Mouse (Mus musculus) ES-E14 (cell line): ENCODE data around the gene Srpk2. TPM values are rescaled to one million over a fixed set of nuclear protein-coding genes. Genes with fewer than 3 reads are reported as not detected.

Experiments used
- DNase-seq: peaks from one replicate; pipeline ENCODE4 v3.0.0-alpha.2; 2013; ENCODE audit warnings: low read depth, low spot score
- H3K27ac ChIP-seq: 2 replicates; pipeline ENCODE4 v1.5.1; 2012; ENCODE audit warnings: low read depth, mild to moderate bottlenecking, low read length, moderate library complexity, mixed read lengths; ENCODE audit not compliant: poor library complexity, insufficient read depth, severe bottlenecking
- H3K36me3 ChIP-seq: 2 replicates; pipeline ENCODE4 v1.6.1; 2012; ENCODE audit warnings: mild to moderate bottlenecking, low read length, moderate library complexity, mixed read lengths; ENCODE audit not compliant: control insufficient read depth, poor library complexity, insufficient read depth, severe bottlenecking
- H3K4me1 ChIP-seq, 2 experiments: fragments of 150-350 bp in 1 of 2; sonication (generic) in 1 of 2; 2 replicates each; pipeline ENCODE4 v1.6.1; 2012; ENCODE audit warnings: low read length in 2 of 2, mild to moderate bottlenecking in 1 of 2, mixed read lengths in 1 of 2; ENCODE audit not compliant: control insufficient read depth in 2 of 2, insufficient read depth in 2 of 2, poor library complexity in 1 of 2
- H3K4me3 ChIP-seq, 2 experiments: fragments of 150-350 bp in 1 of 2; sonication (generic) in 1 of 2; 2 replicates each; pipeline ENCODE4 v1.5.1; 2012; ENCODE audit warnings: low read length in 2 of 2, low read depth in 1 of 2, mild to moderate bottlenecking in 1 of 2, mixed read lengths in 1 of 2; ENCODE audit not compliant: insufficient read depth in 1 of 2, poor library complexity in 1 of 2, severe bottlenecking in 1 of 2
- H3K9ac ChIP-seq: 2 replicates; pipeline ENCODE4 v1.6.1; 2012; ENCODE audit warnings: low read depth, mild to moderate bottlenecking, low read length, mixed read lengths; ENCODE audit not compliant: poor library complexity, insufficient read depth, severe bottlenecking
- H3K9me3 ChIP-seq: fragments of 150-350 bp; sonication (generic); 2 replicates; pipeline ENCODE4 v1.6.1; 2012; ENCODE audit warnings: low read depth, mild to moderate bottlenecking, low read length; ENCODE audit not compliant: control insufficient read depth, insufficient read depth
- CHD2 ChIP-seq: IDR thresholded peaks from 2 replicates; pipeline ENCODE4 v1.6.1; 2014; ENCODE audit warnings: mild to moderate bottlenecking, low read depth, low read length, inconsistent platforms
- HCFC1 ChIP-seq: IDR thresholded peaks from 2 replicates; pipeline ENCODE4 v1.6.1; 2012; ENCODE audit warnings: low read length, inconsistent platforms, borderline replicate concordance; ENCODE audit not compliant: insufficient read depth
- MAFK ChIP-seq: IDR thresholded peaks from 2 replicates; pipeline ENCODE4 v1.6.1; 2014; ENCODE audit warnings: mild to moderate bottlenecking, low read depth, low read length, inconsistent platforms; ENCODE audit not compliant: insufficient read depth
- ZC3H11A ChIP-seq: IDR thresholded peaks from 2 replicates; pipeline ENCODE4 v1.6.1; 2012; ENCODE audit warnings: low read depth, mild to moderate bottlenecking, inconsistent platforms, low read length, borderline replicate concordance
- ZNF384 ChIP-seq: IDR thresholded peaks from 2 replicates; pipeline ENCODE4 v1.6.1; 2012; ENCODE audit warnings: low read depth, low read length, inconsistent platforms
- in situ Hi-C, 2 experiments: fragments of 600-800 bp; cut with MboI; formaldehyde crosslinking; loops; one replicate each; pipeline ENCODE4 v1.15.1; 2025; ENCODE audit warnings: low sequenced_read_pairs in 2 of 2, inconsistent platforms in 1 of 2; ENCODE audit not compliant: unreplicated experiment in 2 of 2
- total RNA-seq: library from RNA; depleted of rRNA; stranded (reverse); fragments of 300-350 nt; gene quantifications from 2 replicates; pipeline ENCODE4 v1.2.3, GENCODE M21; 2012

Srpk2 gene
- total RNA-seq, 1 experiment = 23.3 TPM

GRCm38 (mm10) chr5:23501582-23502316 lies 182.7 kb downstream of the Srpk2 start:
- no peak overlapping the region; the same call in 1 of the 2 replicates for H3K27ac ChIP-seq
- H3K4me3 ChIP-seq = no peak overlapping the region
- no peak for TF ChIP-seq ZC3H11A
- TF ChIP-seq HCFC1 = no peak
- no peak for TF ChIP-seq MAFK
- no peak for TF ChIP-seq CHD2
- no peak for TF ChIP-seq ZNF384
- in situ Hi-C loops = no loop called here
- H3K9ac ChIP-seq = no peak overlapping the region
- no peaks in the 10 kb centered on the region for H3K9me3 ChIP-seq
- peaks cover 0 to 11% of the 10 kb centered on the region in 2 experiments; a peak in 1 of 4 replicates for H3K4me1 ChIP-seq
- DNase-seq = no peak
- peaks cover 20% of the 10 kb centered on the region for H3K36me3 ChIP-seq

- H3K4me1 ChIP-seq = peaks cover 0 to 11% of the 10 kb centered on the region in 2 experiments; a peak in 1 of 4 replicates
- no peak for DNase-seq
- no peak overlapping the region for H3K27ac ChIP-seq
- H3K4me3 ChIP-seq = no peak overlapping the region
- H3K9ac ChIP-seq = no peak overlapping the region
- H3K36me3 ChIP-seq = peaks cover 21% of the 10 kb centered on the region
- in situ Hi-C loops = no loop called here
- TF ChIP-seq MAFK = no peak
- TF ChIP-seq ZNF384 = no peak
- TF ChIP-seq HCFC1 = no peak
- no peak for TF ChIP-seq ZC3H11A
- no peaks in the 10 kb centered on the region for H3K9me3 ChIP-seq
Measured at GRCm38 (mm10) chr5:23500715-23501114, 183.7 kb downstream of the Srpk2 start.

GRCm38 (mm10) chr5:23499257-23499656 lies 185.2 kb downstream of the Srpk2 start:
- peaks cover 21% of the 10 kb centered on the region for H3K36me3 ChIP-seq
- H3K9me3 ChIP-seq = no peaks in the 10 kb centered on the region
- in situ Hi-C loops = no loop called here
- DNase-seq = no peak
- no peak overlapping the region for H3K9ac ChIP-seq
- no peak overlapping the region for H3K4me3 ChIP-seq
- H3K4me1 ChIP-seq = peaks cover 0 to 11% of the 10 kb centered on the region in 2 experiments; a peak in 1 of 4 replicates
- H3K27ac ChIP-seq = no peak overlapping the region
- TF ChIP-seq CHD2 = no peak
- no peak for TF ChIP-seq ZNF384
- no peak for TF ChIP-seq MAFK
- no peak for TF ChIP-seq ZC3H11A
- no peak for TF ChIP-seq HCFC1

- Histone ChIP-seq H3K27ac (no peak overlapping the region), H3K9me3 (no peaks in the 10 kb centered on the region), H3K4me1 (peaks cover 0 to 11% of the 10 kb centered on the region in 2 experiments; a peak in 1 of 4 replicates), H3K9ac (no peak overlapping the region), H3K4me3 (no peak overlapping the region), H3K36me3 (peaks cover 23% of the 10 kb centered on the region)
- no peak for DNase-seq
- in situ Hi-C loops = no loop called here
- no peak for TF ChIP-seq MAFK
- TF ChIP-seq ZNF384 = no peak
- TF ChIP-seq CHD2 = no peak
- TF ChIP-seq HCFC1 = no peak
- no peak for TF ChIP-seq ZC3H11A
Measured at GRCm38 (mm10) chr5:23497920-23498319, 186.5 kb downstream of the Srpk2 start.
